Comparison of ENCODE assay signal across 11 mouse cellular contexts in the genomic region with DNA sequence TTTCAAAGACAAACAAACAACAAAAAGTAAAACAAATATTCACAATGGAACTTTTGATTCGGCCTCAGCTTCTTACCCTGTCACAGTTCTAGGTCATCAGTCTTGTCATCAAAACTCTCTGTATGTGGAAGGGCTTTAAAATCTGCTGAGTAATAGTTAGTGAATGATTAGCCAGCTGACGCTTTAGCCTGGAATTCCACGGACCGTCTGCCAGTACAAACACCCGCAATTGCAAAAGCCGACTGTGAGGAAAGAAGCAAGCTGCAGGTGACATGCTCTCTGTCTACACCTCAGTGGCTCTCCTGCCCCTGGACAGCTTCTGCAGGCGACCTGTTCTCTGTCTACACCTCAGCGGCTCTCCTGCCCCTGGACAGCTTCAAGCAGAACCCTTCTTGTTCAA. TPM values are rescaled to one million over a fixed set of nuclear protein-coding genes. Genes with fewer than 3 reads are reported as not detected.
DNase-seq lines count a peak whose midpoint lies in the region; ATAC-seq lines count a peak whose summit lies in the region.
"Had no signal": no experiment of that assay in that cellular context is flagged by ENCODE, and none has a peak within 500 bp of the region (broad histone marks: within the 10 kb centered on the region; RNA-seq: fewer than 3 reads in every experiment).

No protein-coding gene starts in this region.

- H3K9me3 ChIP-seq in heart, embryonic 12.5 days (replicated peaks), result no peaks in the 10 kb centered on the region
- no peaks in the 10 kb centered on the region for H3K9me3 ChIP-seq in stomach, embryonic 14.5 days (ENCODE audit: control insufficient read depth, low read depth, low read length)
- H3K9me3 ChIP-seq: forebrain, embryonic 12.5 days; midbrain, embryonic 13.5 days had no signal

- H3K4me2 ChIP-seq in heart, embryonic 12.5 days, result peak overlapping the region; percentile 39; the same call in 1 of the 2 replicates
- no peak overlapping the region for H3K4me2 ChIP-seq in stomach, embryonic 14.5 days (replicated peaks; ENCODE audit: low read depth, low read length)
- H3K4me2 ChIP-seq: forebrain, embryonic 12.5 days; midbrain, embryonic 13.5 days had no signal

- H3K9ac ChIP-seq in heart, embryonic 12.5 days, result no peak overlapping the region
- no peak overlapping the region for H3K9ac ChIP-seq in stomach, embryonic 14.5 days (replicated peaks; ENCODE audit: low read depth, low read length)
- H3K9ac ChIP-seq: forebrain, embryonic 12.5 days; midbrain, embryonic 13.5 days had no signal

- H3K4me1 ChIP-seq in heart, embryonic 12.5 days (replicated peaks), result peaks cover 10% of the 10 kb centered on the region
- H3K4me1 ChIP-seq in stomach, embryonic 14.5 days (ENCODE audit: control insufficient read depth, insufficient read depth, low read length), result no peaks in the 10 kb centered on the region
- H3K4me1 ChIP-seq: forebrain, embryonic 12.5 days; midbrain, embryonic 13.5 days had no signal

- no peaks in the 10 kb centered on the region for H3K36me3 ChIP-seq in heart, embryonic 12.5 days
- no peaks in the 10 kb centered on the region for H3K36me3 ChIP-seq in stomach, embryonic 14.5 days (ENCODE audit: control insufficient read depth, insufficient read depth, low read length)
- H3K36me3 ChIP-seq: forebrain, embryonic 12.5 days; midbrain, embryonic 13.5 days had no signal

- H3K27ac ChIP-seq in heart, embryonic 12.5 days (ENCODE audit: poor library complexity, severe bottlenecking), result no peak overlapping the region
- H3K27ac ChIP-seq in stomach, embryonic 14.5 days (ENCODE audit: low read length), result no peak overlapping the region
- H3K27ac ChIP-seq: forebrain, embryonic 12.5 days; layer of hippocampus, adult 2 months; midbrain, embryonic 13.5 days had no signal

- 18% methylated on average over 8 of the region's 8 CpGs for WGBS in heart, embryonic 12.5 days
- 20% methylated on average over 8 of the region's 8 CpGs for WGBS in stomach, embryonic 14.5 days

- H3K27me3 ChIP-seq in heart, embryonic 12.5 days (replicated peaks), result no peaks in the 10 kb centered on the region; the same call in 1 of the 2 replicates
- no peaks in the 10 kb centered on the region for H3K27me3 ChIP-seq in stomach, embryonic 14.5 days (ENCODE audit: control insufficient read depth, insufficient read depth, low read length)
- H3K27me3 ChIP-seq: forebrain, embryonic 12.5 days; midbrain, embryonic 13.5 days had no signal

- ATAC-seq in heart, embryonic 12.5 days (ENCODE audit: insufficient number of reproducible peaks, low FRiP score), result no peak
- ATAC-seq in stomach, embryonic 14.5 days (ENCODE audit: insufficient number of reproducible peaks, insufficient read depth, low FRiP score, low read depth), result peak; percentile 83
- ATAC-seq in cerebellum, adult (ENCODE audit: insufficient number of reproducible peaks, low FRiP score, low TSS enrichment), result no peak
- ATAC-seq: midbrain, embryonic 13.5 days had no signal

- peak; percentile 68 to 80 for DNase-seq in lung, adult 18-20 months
- no peak for DNase-seq in lung, postnatal 14 days
- DNase-seq in kidney, postnatal 10 days, result peak; percentile 59
- DNase-seq in cerebellum, adult 18-20 months, result no peak
- no peak for DNase-seq in thymus, adult 18-20 months

- H3K4me3 ChIP-seq in heart, embryonic 12.5 days, result no peak overlapping the region
- no peak overlapping the region for H3K4me3 ChIP-seq in stomach, embryonic 14.5 days (ENCODE audit: low read depth, low read length)
- H3K4me3 ChIP-seq: forebrain, embryonic 12.5 days; layer of hippocampus, adult 2 months; midbrain, embryonic 13.5 days had no signal

RNA-seq across cellular contexts. Expression of a gene that starts 8.1 kb away (rescaled TPM):
- 36.5 and 41.9 TPM in 2 replicates for polyA plus RNA-seq in heart, embryonic 12.5 days (2016; fragmentation: Nextera tagmentation; extraction: Ambion mirVana)
- 38.5 and 39.4 TPM in 2 replicates for polyA plus RNA-seq in stomach, embryonic 14.5 days (2014; fragmentation: Nextera tagmentation; extraction: Ambion mirVana)

RNA-seq across cellular contexts. Expression of a gene that starts 14.9 kb away (rescaled TPM):
- 3.0 and 5.1 TPM in 2 replicates for polyA plus RNA-seq in heart, embryonic 12.5 days (2016; fragmentation: Nextera tagmentation; extraction: Ambion mirVana)
- polyA plus RNA-seq in stomach, embryonic 14.5 days (2014; fragmentation: Nextera tagmentation; extraction: Ambion mirVana), result 6.1 and 8.4 TPM in 2 replicates

RNA-seq across cellular contexts. Expression of a gene that starts 16.1 kb away (rescaled TPM):
- 0.88 and 1.4 TPM in 2 replicates for polyA plus RNA-seq in heart, embryonic 12.5 days (2016; fragmentation: Nextera tagmentation; extraction: Ambion mirVana)
- 2.0 and 2.1 TPM in 2 replicates for polyA plus RNA-seq in stomach, embryonic 14.5 days (2014; fragmentation: Nextera tagmentation; extraction: Ambion mirVana)

RNA-seq across cellular contexts. Expression of a gene that starts 19.8 kb away (rescaled TPM):
- polyA plus RNA-seq in heart, embryonic 12.5 days (2016; fragmentation: Nextera tagmentation; extraction: Ambion mirVana), result 10.5 and 13.2 TPM in 2 replicates
- 6.1 and 6.8 TPM in 2 replicates for polyA plus RNA-seq in stomach, embryonic 14.5 days (2014; fragmentation: Nextera tagmentation; extraction: Ambion mirVana)

RNA-seq across cellular contexts. Expression of a gene that starts 20.4 kb away (rescaled TPM):
- 16.7 and 20.9 TPM in 2 replicates for polyA plus RNA-seq in heart, embryonic 12.5 days (2016; fragmentation: Nextera tagmentation; extraction: Ambion mirVana)
- 38.8 and 50.2 TPM in 2 replicates for polyA plus RNA-seq in stomach, embryonic 14.5 days (2014; fragmentation: Nextera tagmentation; extraction: Ambion mirVana)

Comparison
In these comparisons a context has a peak if more than half of its experiments do, and no peak if none do; other contexts are left out.
1. DNase-seq: peak in lung, adult 18-20 months (2 of 2) and kidney, postnatal 10 days (single experiment); none in lung, postnatal 14 days (single experiment), cerebellum, adult 18-20 months (0 of 2) and thymus, adult 18-20 months (0 of 2).